Mouse (Mus musculus): ENCODE measurements around the gene Sec61b. TPM values are rescaled to one million over a fixed set of nuclear protein-coding genes. Genes with fewer than 3 reads are reported as not detected.

Sec61b gene
- polyA plus RNA-seq, 1 experiment from 2014 or later: 268 TPM

Other genes with a start within 250 kb of the Sec61b start
- 10.5 and 11.5 TPM in 2 replicates for gene Tgfbr1, start 121.4 kb upstream of the Sec61b start, polyA plus RNA-seq (2016; fragmentation: Nextera tagmentation; extraction: Ambion mirVana)
- gene Alg2, start 325 bp upstream of the Sec61b start, polyA plus RNA-seq (2016; fragmentation: Nextera tagmentation; extraction: Ambion mirVana): 25.3 and 26.0 TPM in 2 replicates

Measured in liver, embryonic 12.5 days (tissue).